Mouse (Mus musculus) frontal cortex, adult 2 months (tissue): ENCODE results near the gene Kat2b. TPM values are rescaled to one million over a fixed set of nuclear protein-coding genes. Genes with fewer than 3 reads are reported as not detected.
"Not testable (repeated sequence)": the region's sequence is repeated elsewhere in the genome, so short reads cannot be mapped to it uniquely, and the experiment has no call there.

Experiments used
- DNase-seq, 2 experiments: peaks; one replicate each; pipeline ENCODE4 v3.0.0; 2022; ENCODE audit warnings: low spot score in 1 of 2; ENCODE audit errors: extremely low spot score in 1 of 2
- polyA plus RNA-seq: library from polyadenylated mRNA; depleted of rRNA; stranded (reverse); fragments of >200 nt; gene quantifications from 2 replicates; pipeline ENCODE4 v1.2.3, GENCODE M21; 2012

The Kat2b gene
- polyA plus RNA-seq, 1 experiment: 15.2 TPM

DNA sequence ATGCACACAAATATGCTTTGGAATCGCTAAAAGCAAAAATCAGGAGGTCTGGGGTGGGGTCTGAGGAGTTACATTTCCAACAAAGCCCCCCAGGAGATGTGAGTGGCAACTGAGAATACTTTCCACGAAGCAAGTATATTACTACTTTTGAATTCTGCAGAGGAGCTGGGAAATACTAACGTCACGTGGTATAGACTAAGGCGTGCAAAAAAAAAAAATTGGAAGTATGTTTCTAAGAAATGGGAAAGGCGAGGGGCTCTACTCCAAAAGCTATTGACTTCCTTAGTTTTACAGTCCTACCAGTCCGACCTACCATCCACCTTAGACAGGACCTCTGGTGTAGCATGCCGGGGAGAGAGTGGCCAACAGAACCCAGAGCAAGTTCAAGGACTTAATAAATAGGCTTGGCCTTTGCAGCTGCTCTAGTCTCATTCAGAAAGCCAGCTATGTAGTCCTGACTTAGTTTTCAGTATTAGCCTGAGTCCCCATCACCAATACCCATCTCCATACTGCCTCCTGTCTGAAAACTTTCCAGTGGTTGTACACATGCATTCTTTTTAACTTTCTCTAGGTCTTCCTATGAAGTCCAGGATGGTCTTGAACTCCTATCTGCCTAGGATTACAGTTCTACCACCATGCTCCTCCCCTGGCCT is 2.2 kb downstream of the Kat2b start:
- no peak for DNase-seq

GRCm38 (mm10) chr17:53569829-53570228 is 3.2 kb downstream of the Kat2b start:
- peak in 1 of 2 experiments; percentile 38 for DNase-seq

DNA sequence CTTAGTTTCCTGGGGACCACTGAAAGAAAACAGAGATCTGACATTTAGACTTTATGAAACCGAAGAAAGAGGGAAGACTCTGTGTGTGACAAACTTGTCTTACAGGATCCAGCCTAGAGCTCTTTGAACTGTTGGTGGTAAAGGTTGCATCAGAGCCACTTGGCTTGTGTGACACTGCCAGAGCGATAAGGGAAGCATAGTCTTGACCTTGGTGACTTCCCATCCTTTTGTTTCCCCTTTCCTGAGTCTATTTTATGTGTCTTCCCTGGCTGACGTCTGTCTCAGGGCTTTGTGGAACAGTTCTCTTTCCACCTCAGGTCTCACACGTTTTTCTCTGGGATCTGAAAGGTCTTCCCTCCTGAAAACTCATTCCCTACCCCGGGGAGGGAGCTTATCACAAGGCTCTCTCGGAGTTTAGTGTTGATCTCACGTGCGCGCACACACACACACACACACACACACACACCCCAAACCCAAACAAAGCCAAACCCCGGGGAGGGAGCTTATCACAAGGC is 3.8 kb downstream of the Kat2b start:
- DNase-seq: no peak

DNA sequence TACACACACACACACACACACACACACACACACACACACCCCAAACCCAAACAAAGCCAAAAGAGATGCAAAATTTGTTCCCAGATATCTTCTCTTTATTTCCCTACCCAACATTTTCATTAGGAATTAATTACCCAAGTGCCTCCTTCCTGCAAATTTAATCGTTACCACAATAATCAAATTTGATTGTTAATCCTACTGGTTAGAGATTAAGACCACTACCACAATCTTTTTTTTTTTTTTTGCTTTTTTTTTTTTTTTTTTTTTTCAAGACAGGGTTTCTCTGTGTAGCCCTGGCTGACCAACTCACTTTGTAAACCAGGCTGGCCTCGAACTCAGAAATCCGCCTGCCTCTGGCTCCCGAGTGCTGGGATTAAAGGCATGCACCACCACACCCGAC is 4.3 kb downstream of the Kat2b start:
- DNase-seq: not testable (repeated sequence)

- no peak for DNase-seq
Observed at GRCm38 (mm10) chr17:53573019-53573556, 6.4 kb downstream of the Kat2b start.

GRCm38 (mm10) chr17:53577151-53577550 is 10.5 kb downstream of the Kat2b start:
- no peak for DNase-seq

DNA sequence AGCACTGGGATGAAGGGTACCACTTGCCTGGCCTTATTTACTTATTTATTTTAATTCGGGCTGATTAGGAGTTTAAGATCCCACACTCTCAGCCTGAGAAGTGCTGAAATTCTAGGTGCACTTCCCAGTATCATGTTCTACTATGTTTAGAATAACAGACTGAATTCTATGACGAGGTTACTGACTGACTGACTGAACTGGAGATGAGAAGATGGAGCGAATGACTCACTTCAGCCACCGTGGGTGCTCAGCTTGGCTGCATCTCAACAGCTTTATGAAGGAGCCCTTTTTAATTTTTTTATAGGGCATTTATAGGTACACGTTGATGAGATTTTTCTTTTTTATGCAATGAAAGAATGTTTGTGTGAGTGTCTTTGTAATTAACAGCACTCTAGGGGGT is 11.1 kb downstream of the Kat2b start:
- DNase-seq: no peak

DNA sequence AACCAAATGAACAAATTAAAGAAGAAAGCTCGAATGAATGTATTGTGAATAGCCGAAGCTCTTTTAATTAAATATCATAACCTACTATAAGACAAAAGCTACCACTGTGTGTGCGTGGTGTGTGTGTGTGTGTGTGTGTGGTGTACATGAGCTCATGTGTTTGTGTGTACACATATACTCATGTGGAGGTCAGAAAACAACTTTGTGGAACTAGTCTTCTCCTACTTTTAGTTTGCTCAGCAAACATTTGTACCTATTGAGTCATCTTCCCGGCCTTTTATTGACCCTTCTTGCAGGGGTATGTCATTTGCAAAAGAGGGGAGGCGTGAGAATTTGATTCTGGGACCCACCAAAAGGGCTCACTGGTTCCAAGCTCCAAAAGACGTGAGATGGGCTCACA is 11.6 kb downstream of the Kat2b start:
- DNase-seq: no peak

DNA sequence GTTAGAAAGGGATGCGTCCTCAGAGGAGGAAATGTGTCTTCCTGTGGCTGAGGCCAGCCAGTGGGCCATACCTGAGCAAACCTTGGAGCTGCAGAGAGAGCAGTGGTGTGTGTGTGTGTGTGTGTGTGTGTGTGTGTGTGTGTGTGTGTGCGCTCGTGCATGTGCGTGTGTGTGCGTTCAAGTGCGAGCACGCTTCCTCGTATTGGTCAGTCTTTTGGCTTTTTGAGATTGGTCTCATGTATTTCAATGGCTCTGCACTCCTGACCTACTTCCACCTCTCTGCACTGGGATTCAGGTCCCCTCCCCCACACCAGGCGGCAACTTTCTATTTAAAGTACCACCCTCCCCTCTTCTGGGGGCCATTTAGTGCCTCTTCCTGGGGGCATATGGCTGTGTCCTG is 12.1 kb downstream of the Kat2b start:
- no peak for DNase-seq

DNA sequence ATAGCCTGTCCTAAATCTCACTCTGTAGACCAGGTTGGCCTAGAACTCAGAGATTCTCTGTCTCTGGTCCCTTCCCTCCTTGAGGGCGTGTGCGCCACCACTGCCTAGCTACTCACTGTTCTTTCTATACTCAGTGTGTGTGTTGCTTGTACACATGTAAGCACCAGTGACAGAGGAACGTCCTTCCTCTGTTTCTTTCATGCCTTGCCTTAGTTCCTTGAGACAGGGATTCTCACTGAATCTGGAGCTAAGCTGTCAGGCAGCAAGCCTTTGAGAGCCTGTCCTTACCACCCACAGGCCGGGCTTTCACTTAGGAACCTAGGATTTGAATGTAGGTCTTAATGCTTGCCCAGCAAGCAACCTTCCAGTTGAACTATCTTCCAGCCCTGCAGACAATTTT is 13.0 kb downstream of the Kat2b start:
- DNase-seq: no peak

DNA sequence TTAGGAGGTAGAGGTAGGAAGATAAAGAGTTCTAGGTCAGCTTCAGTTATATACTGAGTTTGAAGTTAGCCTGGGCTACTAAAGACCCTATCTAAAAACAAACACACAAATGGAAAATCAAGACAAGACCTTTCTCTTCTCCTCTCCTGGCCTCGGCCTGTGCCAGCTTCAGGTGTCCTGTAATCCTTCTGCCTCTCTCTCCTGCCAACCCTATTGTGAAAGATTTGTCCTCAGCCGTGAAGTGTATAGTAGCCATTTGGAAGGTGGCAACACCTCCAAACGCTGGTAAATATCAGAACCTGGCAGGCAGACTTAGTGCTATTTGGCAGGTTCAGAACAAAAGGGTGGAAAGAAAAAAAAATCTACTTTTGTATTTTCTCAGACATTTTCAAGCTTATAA is 13.6 kb downstream of the Kat2b start:
- DNase-seq: no peak

DNA sequence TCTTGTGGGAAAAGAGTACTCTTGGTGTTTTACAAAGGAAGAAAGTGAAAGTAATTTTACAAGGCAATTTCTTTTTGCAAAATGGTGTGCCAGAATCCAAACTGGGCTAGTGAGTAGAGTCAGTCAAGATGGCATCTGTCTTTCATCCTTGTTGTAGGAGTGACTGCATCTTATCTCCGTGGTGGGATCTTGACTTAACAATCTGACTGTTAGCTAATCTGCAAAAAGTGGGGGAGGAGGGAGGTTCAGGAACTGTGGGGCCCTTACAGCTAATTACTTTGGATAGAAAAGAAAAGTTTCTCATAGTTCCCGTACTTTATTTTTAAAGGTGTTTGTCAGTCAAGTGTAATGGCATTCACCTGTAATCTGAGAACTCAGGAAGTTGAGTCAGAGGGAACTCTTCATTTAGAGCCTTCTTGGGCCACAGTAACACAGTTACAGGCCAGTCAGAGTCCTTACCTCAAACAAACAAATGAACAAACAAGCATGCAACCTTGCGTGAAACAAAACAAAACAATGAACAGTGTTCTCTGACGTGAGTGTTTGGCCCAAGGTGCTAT is 15.4 kb downstream of the Kat2b start:
- DNase-seq: no peak

DNA sequence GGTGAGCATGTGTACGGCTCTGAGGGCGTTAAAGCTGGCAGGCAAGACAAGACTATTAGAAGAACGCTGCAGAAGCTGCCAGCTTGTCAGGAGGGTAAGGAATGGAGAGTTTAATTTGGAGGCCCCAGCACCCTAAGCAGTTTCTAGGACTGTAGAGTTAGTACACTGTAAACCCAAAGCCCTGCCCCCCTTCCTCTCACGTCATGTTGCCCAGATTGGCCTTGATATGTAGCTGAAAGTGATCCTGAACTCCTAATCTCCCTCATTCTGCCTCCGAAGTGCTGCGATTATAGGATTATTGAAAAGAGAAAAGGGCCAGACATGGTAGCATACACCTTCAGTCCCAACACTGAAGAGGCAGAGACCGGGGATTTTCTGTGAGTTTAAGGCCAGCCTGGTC is 16.1 kb downstream of the Kat2b start:
- no peak for DNase-seq

DNA sequence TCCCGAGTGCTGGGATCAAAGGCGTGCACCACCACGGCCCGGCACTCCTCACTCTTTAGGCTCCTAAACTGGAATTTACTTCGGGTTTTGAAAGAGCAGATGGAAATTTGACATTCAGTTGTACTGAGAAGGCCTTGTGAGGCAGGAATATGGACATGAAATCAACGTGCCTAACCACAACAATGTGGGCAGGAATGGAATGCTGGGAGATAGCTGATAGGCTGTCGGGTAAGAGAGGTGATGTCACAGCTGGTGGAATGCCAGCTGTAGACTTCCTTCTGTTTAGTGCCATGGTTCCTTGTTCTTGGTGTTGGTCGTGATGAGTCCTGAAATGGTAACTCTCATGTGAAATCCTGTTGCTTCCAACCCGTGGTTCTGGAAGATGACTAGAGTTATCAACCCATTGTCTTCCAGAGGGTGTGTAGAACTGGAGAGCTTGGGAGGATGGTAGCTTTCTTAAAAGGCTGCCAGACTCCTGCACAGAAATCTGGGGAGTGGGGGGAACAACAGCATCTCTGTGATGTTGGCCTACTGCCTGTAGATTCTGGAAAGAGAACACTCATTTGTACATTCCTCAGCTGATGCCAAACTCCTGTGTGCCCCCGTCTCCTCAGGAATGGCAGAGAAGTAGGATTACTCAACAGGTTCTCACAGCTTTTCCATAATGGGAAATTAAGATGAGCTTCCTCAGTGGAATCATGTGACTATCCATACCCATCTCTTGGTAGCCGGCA is 17.4 kb downstream of the Kat2b start:
- no peak for DNase-seq

DNA sequence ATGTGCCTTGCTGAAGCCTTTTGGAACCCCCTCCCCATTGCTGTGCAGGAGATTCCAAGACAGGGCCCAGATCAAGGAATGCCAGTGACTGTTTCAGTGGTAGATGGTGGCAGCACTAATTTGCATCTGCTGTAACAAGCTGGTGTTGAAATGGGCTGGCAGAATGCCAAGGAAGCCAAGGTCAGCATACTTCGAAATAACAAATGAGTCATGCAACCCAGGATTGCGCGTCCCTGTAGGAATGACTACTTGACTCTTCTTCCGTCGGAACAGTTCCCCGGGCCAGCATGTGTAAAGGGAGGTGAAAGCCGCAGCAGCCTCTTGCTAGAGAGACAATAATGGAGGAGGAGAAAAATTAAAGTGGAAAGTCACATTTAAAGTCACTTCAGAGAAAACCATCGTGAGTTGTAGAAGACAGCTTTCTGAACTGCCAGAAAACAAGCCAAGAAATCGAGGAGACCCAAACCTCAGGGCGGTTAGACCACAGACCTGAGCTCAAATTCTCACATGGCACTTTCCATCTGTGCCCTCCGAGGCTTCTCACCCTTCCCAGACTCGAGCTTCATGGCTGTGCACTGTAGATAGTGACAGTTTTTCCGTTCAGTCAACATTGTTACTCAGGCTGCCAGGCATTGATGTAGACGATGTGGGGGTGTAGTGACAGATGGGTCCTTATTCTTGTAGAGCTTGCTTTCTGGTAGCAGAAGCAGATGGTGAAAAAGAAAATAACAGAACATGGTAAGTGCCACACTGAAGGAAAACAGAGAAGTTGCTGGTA is 20.6 kb downstream of the Kat2b start:
- peak; percentile 87 to 88 for DNase-seq

- no peak for DNase-seq
Observed at GRCm38 (mm10) chr17:53588097-53588855, 21.6 kb downstream of the Kat2b start.

DNA sequence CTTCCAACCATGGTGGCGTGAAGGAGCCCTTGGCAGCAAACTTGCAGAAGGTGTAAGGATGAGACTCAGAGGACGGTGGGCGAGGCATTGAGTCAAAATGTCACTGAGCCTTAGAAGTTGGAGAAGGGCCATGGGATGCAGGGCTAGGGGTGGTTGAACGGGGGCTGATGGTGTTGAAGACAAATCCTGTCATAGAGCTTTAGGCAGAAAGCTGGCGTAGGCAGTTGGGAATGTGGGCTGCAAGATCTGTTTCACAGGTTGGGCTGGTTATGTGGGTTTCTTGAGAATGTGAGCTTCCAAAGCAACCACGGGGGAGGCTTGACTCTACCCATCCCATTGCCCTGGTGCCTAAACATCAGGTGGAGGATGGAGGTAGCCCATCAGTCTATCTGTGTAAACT is 23.4 kb downstream of the Kat2b start:
- peak; percentile 38 to 73 for DNase-seq

DNA sequence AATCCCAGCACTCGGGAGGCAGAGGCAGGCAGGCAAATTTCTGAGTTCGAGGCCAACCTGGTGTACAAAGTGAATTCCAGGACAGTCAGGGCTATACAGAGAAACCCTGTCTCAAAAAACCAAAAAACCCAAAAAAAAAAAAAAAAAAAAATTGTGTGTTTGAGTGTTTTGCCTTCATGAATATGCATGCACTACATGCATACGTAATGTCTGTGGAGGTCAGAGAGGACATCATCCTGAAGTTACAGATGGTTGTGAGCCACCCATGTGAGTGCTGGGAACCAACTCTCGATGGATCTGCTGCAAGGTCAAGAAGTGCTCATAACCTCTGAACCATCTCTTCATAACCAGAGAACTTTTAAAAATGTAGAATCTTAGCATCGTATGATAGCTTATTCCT is 25.2 kb downstream of the Kat2b start:
- no peak for DNase-seq

DNA sequence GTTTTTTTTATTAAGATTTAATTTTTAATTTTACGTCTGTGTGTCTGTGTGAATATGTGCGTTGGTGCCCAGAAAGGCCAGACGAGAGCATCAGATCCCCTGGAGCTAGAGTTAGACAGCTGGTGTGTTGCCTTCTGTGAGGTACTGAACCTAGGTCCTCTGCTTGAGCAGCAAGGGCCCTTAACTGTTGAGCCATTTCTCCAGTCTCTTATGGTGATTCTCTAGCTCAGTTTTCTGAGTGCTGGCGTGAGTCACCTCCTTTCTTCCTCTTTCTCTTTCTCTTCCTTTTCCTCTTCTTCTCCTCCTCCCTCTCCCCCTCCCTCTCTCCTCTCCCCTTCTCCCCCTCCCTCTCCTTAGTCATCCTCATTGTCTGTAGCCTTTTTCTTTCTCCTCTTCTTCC is 27.9 kb downstream of the Kat2b start:
- DNase-seq: no peak

GRCm38 (mm10) chr17:53595527-53595926 is 28.9 kb downstream of the Kat2b start:
- DNase-seq: no peak
